Mouse (Mus musculus) myocyte (in vitro differentiated cells): ENCODE measurements around the gene Ctbp2. TPM values are rescaled to one million over a fixed set of nuclear protein-coding genes. Genes with fewer than 3 reads are reported as not detected.

Source experiments
- H3K27me3 ChIP-seq: one replicate; pipeline ENCODE4 v1.6.1; 2011; ENCODE audit not compliant: control insufficient read depth, insufficient read depth, insufficient read length
- H3K36me3 ChIP-seq: one replicate; pipeline ENCODE4 v1.6.1; 2011; ENCODE audit not compliant: control insufficient read depth, insufficient read depth
- H3K4me2 ChIP-seq: one replicate; pipeline ENCODE4 v1.6.1; 2011; ENCODE audit warnings: low read depth, control low read depth
- H3K4me3 ChIP-seq: one replicate; pipeline ENCODE4 v1.5.1; 2011; ENCODE audit warnings: mild to moderate bottlenecking, control low read depth, moderate library complexity
- H3K79me2 ChIP-seq: one replicate; pipeline ENCODE4 v1.6.1; 2011; ENCODE audit not compliant: control insufficient read depth, insufficient read depth
- H3ac ChIP-seq: one replicate; pipeline ENCODE4 v1.6.1; 2011; ENCODE audit not compliant: control insufficient read depth, insufficient read length
- CEBPB ChIP-seq: IDR thresholded peaks from 2 replicates; pipeline ENCODE4 v1.6.1; 2011; ENCODE audit warnings: mild to moderate bottlenecking, moderate library complexity; ENCODE audit not compliant: poor library complexity, insufficient read depth, severe bottlenecking
- E2F4 ChIP-seq: IDR thresholded peaks from one replicate; pipeline ENCODE4 v1.6.1; 2011; ENCODE audit warnings: mild to moderate bottlenecking, control low read depth, moderate library complexity; ENCODE audit not compliant: insufficient read depth
- MAX ChIP-seq: IDR thresholded peaks from one replicate; pipeline ENCODE4 v1.6.1; 2011; ENCODE audit warnings: low read depth, mild to moderate bottlenecking, control low read depth
- MYOD1 ChIP-seq, 3 experiments: IDR thresholded peaks; one replicate each; pipeline ENCODE4 v1.6.1; 2011; ENCODE audit warnings: control low read depth in 2 of 3, low read depth in 2 of 3, mild to moderate bottlenecking in 2 of 3, moderate library complexity in 1 of 3; ENCODE audit not compliant: insufficient read length in 2 of 3, control insufficient read depth in 1 of 3
- MYOG ChIP-seq, 3 experiments: IDR thresholded peaks; one replicate each; pipeline ENCODE4 v1.6.1; 2011; ENCODE audit warnings: control low read depth in 2 of 3, low read depth in 2 of 3, mild to moderate bottlenecking in 2 of 3; ENCODE audit not compliant: insufficient read length in 2 of 3, control insufficient read depth in 1 of 3, insufficient read depth in 1 of 3
- POLR2A ChIP-seq: IDR thresholded peaks from one replicate; pipeline ENCODE4 v1.6.1; 2011; ENCODE audit warnings: low read depth, mild to moderate bottlenecking, control low read depth, moderate library complexity; ENCODE audit not compliant: insufficient read length
- POLR2AphosphoS2 ChIP-seq: IDR thresholded peaks from one replicate; pipeline ENCODE4 v1.6.1; 2011; ENCODE audit warnings: low read depth, control low read depth; ENCODE audit not compliant: insufficient read length
- REST ChIP-seq: IDR thresholded peaks from one replicate; pipeline ENCODE4 v1.6.1; 2011; ENCODE audit warnings: mild to moderate bottlenecking, control low read depth, moderate library complexity; ENCODE audit not compliant: insufficient read depth, insufficient read length
- SRF ChIP-seq: IDR thresholded peaks from one replicate; pipeline ENCODE4 v1.6.1; 2011; ENCODE audit warnings: low read depth; ENCODE audit not compliant: control insufficient read depth, insufficient read length
- TCF12 ChIP-seq: IDR thresholded peaks from one replicate; pipeline ENCODE4 v1.6.1; 2011; ENCODE audit warnings: mild to moderate bottlenecking, control low read depth; ENCODE audit not compliant: poor library complexity, insufficient read depth, severe bottlenecking
- TCF3 ChIP-seq: IDR thresholded peaks from one replicate; pipeline ENCODE4 v1.6.1; 2011; ENCODE audit warnings: low read depth, control low read depth; ENCODE audit not compliant: insufficient read length
- USF1 ChIP-seq: IDR thresholded peaks from one replicate; pipeline ENCODE4 v1.6.1; 2011; ENCODE audit warnings: low read depth, mild to moderate bottlenecking, control low read depth, moderate library complexity
- polyA plus RNA-seq: library from polyadenylated mRNA; unstranded; fragments of >200 nt; fragmentation: generic; extraction: Trizol; gene quantifications from one replicate; pipeline ENCODE4 v1.2.1, GENCODE M21; 2012; ENCODE audit warnings: missing spikeins

The Ctbp2 gene
- polyA plus RNA-seq, 1 experiment = 22.4 TPM

DNA sequence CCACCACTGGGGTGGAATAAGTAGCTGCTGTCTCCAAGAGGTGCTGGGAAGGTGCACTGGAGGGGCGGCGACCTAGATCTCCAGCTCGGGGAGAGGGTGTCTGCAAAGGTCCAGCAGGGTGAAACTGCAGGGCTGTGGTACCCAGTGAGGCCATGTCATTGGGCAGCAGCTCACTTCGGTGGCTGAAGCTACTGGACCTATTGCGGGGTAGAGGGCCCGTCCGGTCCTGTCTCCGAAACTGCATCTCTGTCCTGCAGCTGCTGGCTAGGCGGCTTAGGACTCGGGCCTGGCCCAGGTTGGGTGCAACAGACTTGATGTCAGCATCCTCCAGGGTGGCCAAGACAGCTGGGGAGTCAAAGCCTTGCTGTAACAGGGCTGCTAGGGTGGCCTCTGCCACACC is 110.2 kb downstream of the Ctbp2 start:
- no peak for TF ChIP-seq TCF3
- no peak for TF ChIP-seq POLR2A
- no peak for TF ChIP-seq SRF
- no peak for TF ChIP-seq E2F4
- no peak for TF ChIP-seq CEBPB
- no peak for TF ChIP-seq POLR2AphosphoS2
- TF ChIP-seq REST = no peak
- TF ChIP-seq MAX = no peak
- no peak for TF ChIP-seq USF1
- no peak for TF ChIP-seq TCF12
- TF ChIP-seq MYOG (IDR thresholded peaks at IDR 0.05; ENCODE audit: control insufficient read depth in 1 of 3, insufficient read depth in 1 of 3, insufficient read length in 2 of 3, low read depth in 2 of 3) = no peak
- TF ChIP-seq MYOD1 (IDR thresholded peaks at IDR 0.05; ENCODE audit: control insufficient read depth in 1 of 3, insufficient read length in 2 of 3, low read depth in 2 of 3) = no peak
- no peaks in the 10 kb centered on the region for H3K36me3 ChIP-seq
- H3ac ChIP-seq = no peak overlapping the region
- H3K4me3 ChIP-seq = no peak overlapping the region
- H3K27me3 ChIP-seq = no peaks in the 10 kb centered on the region
- H3K4me2 ChIP-seq = no peak overlapping the region
- peaks cover 25% of the 10 kb centered on the region for H3K79me2 ChIP-seq

DNA sequence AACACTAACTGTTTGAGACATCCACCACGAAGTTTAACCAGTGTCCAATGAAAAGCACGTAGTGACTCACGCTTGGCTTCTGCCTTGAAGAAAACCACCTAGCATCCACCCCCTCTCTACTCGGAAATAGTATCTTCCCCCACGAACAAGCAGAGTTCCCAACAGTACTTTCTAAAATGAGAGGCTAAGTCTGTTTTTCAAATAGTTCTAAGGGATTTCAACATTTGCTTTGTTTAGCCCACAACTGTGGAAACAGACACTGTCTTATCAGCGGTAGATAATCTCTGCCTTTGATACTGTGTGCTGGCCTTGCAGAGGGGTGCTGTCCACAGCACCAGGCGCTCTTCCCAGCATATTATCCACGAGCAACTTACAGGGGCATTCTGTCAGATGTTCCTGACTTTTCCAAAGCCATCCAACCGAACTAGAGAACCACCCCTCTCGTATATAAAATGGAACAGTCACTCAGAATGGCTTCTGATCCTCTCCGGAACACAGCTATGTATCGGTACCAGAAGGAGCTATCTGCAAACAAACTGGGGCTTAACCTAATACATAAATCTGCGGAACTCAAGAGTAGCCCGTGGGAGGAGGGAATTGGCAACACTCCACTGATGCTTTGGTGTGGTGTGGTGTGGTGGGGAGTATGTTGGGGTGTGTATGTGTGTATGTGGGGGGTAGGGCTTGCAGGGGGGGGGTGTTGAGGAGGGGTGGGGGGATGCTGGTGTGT is 111.4 kb downstream of the Ctbp2 start:
- Histone ChIP-seq H3K4me2 (peak overlapping the region; percentile 58), H3ac (no peak overlapping the region), H3K27me3 (no peaks in the 10 kb centered on the region), H3K36me3 (no peaks in the 10 kb centered on the region), H3K4me3 (no peak overlapping the region), H3K79me2 (peaks cover 23% of the 10 kb centered on the region)
- TF ChIP-seq POLR2A (no peak), REST (peak; percentile 14), SRF (no peak)

GRCm38 (mm10) chr7:133011611-133012010 is 112.5 kb downstream of the Ctbp2 start:
- H3K79me2 ChIP-seq = peaks cover 25% of the 10 kb centered on the region
- TF ChIP-seq SRF (no peak), MYOD1 (IDR thresholded peaks at IDR 0.05; ENCODE audit: control insufficient read depth in 1 of 3, insufficient read length in 2 of 3, low read depth in 2 of 3) (no peak), CEBPB (no peak), MYOG (IDR thresholded peaks at IDR 0.05; ENCODE audit: control insufficient read depth in 1 of 3, insufficient read depth in 1 of 3, insufficient read length in 2 of 3, low read depth in 2 of 3) (no peak), TCF12 (no peak), REST (no peak), USF1 (no peak), MAX (no peak)
- no peak overlapping the region for H3K4me3 ChIP-seq
- H3K36me3 ChIP-seq = no peaks in the 10 kb centered on the region
- no peak overlapping the region for H3ac ChIP-seq
- H3K4me2 ChIP-seq = peak overlapping the region; percentile 30
- no peaks in the 10 kb centered on the region for H3K27me3 ChIP-seq

DNA sequence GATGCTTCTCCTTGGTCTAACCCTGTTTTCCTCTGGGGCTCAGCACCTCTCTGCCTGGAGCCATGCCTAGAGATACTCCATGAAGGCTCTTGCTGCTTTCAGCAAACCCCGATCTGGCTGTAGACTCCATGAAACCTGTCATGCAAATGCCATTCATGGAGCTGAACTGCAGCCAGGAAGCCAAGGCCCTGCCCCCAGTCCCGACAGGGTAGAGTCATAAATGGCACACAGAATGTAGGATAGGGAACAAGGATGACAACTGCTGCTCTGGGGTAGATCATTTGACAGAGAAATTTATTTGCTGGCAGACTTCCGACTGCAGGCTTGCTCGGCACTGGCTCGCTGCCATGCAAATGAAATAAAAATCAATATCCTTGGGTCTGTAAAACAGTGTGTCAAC is 113.0 kb downstream of the Ctbp2 start:
- no peaks in the 10 kb centered on the region for H3K27me3 ChIP-seq
- no peak overlapping the region for H3ac ChIP-seq
- peaks cover 25% of the 10 kb centered on the region for H3K79me2 ChIP-seq
- TF ChIP-seq MYOG (IDR thresholded peaks at IDR 0.05; ENCODE audit: control insufficient read depth in 1 of 3, insufficient read depth in 1 of 3, insufficient read length in 2 of 3, low read depth in 2 of 3) (no peak), POLR2A (no peak), MAX (no peak), TCF3 (no peak), E2F4 (no peak), MYOD1 (IDR thresholded peaks at IDR 0.05; ENCODE audit: control insufficient read depth in 1 of 3, insufficient read length in 2 of 3, low read depth in 2 of 3) (no peak), SRF (no peak)
- no peak overlapping the region for H3K4me3 ChIP-seq
- H3K36me3 ChIP-seq = no peaks in the 10 kb centered on the region
- peak overlapping the region; percentile 30 for H3K4me2 ChIP-seq

- Histone ChIP-seq H3K36me3 (no peaks in the 10 kb centered on the region), H3K79me2 (peaks cover 25% of the 10 kb centered on the region), H3K4me2 (no peak overlapping the region), H3K4me3 (no peak overlapping the region), H3ac (no peak overlapping the region), H3K27me3 (no peaks in the 10 kb centered on the region)
- no peak for TF ChIP-seq TCF12
- TF ChIP-seq MYOD1 (IDR thresholded peaks at IDR 0.05; ENCODE audit: control insufficient read depth in 1 of 3, insufficient read length in 2 of 3, low read depth in 2 of 3) = no peak
- no peak for TF ChIP-seq CEBPB
- TF ChIP-seq POLR2AphosphoS2 = no peak
- no peak for TF ChIP-seq USF1
- TF ChIP-seq E2F4 = no peak
- TF ChIP-seq REST = no peak
- no peak for TF ChIP-seq SRF
- TF ChIP-seq POLR2A = no peak
- TF ChIP-seq TCF3 = no peak
- TF ChIP-seq MAX = no peak
- no peak for TF ChIP-seq MYOG (IDR thresholded peaks at IDR 0.05; ENCODE audit: control insufficient read depth in 1 of 3, insufficient read depth in 1 of 3, insufficient read length in 2 of 3, low read depth in 2 of 3)
Measured at GRCm38 (mm10) chr7:133010477-133010876, 113.7 kb downstream of the Ctbp2 start.
